Mouse (Mus musculus) Patski (cell line): ENCODE measurements around the gene Tfpt. TPM values are rescaled to one million over a fixed set of nuclear protein-coding genes. Genes with fewer than 3 reads are reported as not detected.

Experiments used
- ATAC-seq: fragments of 100-300 bp; one replicate; pipeline ENCODE4 v1.8.0; 2021
- CTCF ChIA-PET: fragments of 350-600 bp; sonication (Branson Sonifier 250); formaldehyde crosslinking; loops from one replicate; lab custom pipeline; 2022; ENCODE audit warnings: inconsistent platforms; lab: Charles Lee
- POLR2A ChIA-PET: fragments of 350-600 bp; sonication (Branson Sonifier 250); formaldehyde crosslinking; loops from one replicate; lab custom pipeline; 2022; ENCODE audit warnings: antibody characterized with exemption, inconsistent platforms; lab: Charles Lee
- DNase-seq: peaks from one replicate; pipeline ENCODE4 v3.0.0-alpha.2; 2011; ENCODE audit warnings: low read depth, low spot score
- H3K27me3 ChIP-seq: fragments of 371-371 bp; one replicate; pipeline ENCODE4 v1.5.1; 2021
- CTCF ChIP-seq: fragments of 100-300 bp; IDR thresholded peaks from one replicate; pipeline ENCODE4 v1.5.1; 2021
- in situ Hi-C: fragments of 300-500 bp; cut with MboI; formaldehyde crosslinking; loops from 3 replicates; pipeline ENCODE4 v1.11.1; 2018; ENCODE audit warnings: low pct_unique_long_range_greater_than_20kb, mixed read lengths
- polyA plus RNA-seq: library from polyadenylated mRNA; unstranded; gene quantifications from one replicate; pipeline ENCODE4 v1.2.3, GENCODE M21; 2021

Gene Tfpt
- polyA plus RNA-seq = 27.1 TPM

- ATAC-seq (peak; percentile 78), DNase-seq (peak; percentile 76)
- H3K27me3 ChIP-seq = no peaks in the 10 kb centered on the region
- ChIA-PET CTCF (no interaction called here), POLR2A (interaction anchor here (1.2 to 1.4 kb wide), 2 partner anchors 14 to 20 kb away, joined by 3 to 4 read pairs; no protein-coding TSS in a partner anchor)
- in situ Hi-C loops = no loop called here
- no peak for TF ChIP-seq CTCF
Observed at GRCm38 (mm10) chr7:3629543-3630477, at the start of gene Tfpt, which contains the start of gene Prpf31. Gene Tfpt (minus strand): TSS chr7:3629929. Gene Prpf31 (plus strand): TSS chr7:3629985.

- ATAC-seq = no peak
- ChIA-PET POLR2A (no interaction called here), CTCF (no interaction called here)
- in situ Hi-C loops = no loop called here
- DNase-seq = no peak
- TF ChIP-seq CTCF = no peak
- no peaks in the 10 kb centered on the region for H3K27me3 ChIP-seq
Observed at GRCm38 (mm10) chr7:3677342-3677741, 47.6 kb upstream of the Tfpt start, which contains the start of gene Tmc4. Gene Tmc4 (minus strand): TSS chr7:3677553.

GRCm38 (mm10) chr7:3676371-3676770 is 46.6 kb upstream of the Tfpt start:
- ChIA-PET POLR2A (no interaction called here), CTCF (no interaction called here)
- in situ Hi-C loops = no loop called here
- H3K27me3 ChIP-seq = no peaks in the 10 kb centered on the region
- no peak for TF ChIP-seq CTCF
- ATAC-seq (no peak), DNase-seq (no peak)

GRCm38 (mm10) chr7:3675228-3675548 is 45.5 kb upstream of the Tfpt start:
- H3K27me3 ChIP-seq = no peaks in the 10 kb centered on the region
- ChIA-PET CTCF (interaction anchor here (0.9 to 1.9 kb wide), 5 partner anchors 9 to 18 kb away, joined by 3 to 6 read pairs (median 4); partner anchors contain the start of gene Leng1), POLR2A (interaction anchor here (0.7 kb wide), 1 partner anchor 101 kb away, joined by 6 read pairs; no protein-coding TSS in a partner anchor)
- in situ Hi-C loops = no loop called here
- no peak for TF ChIP-seq CTCF
- DNase-seq = no peak
- ATAC-seq = no peak

- ChIA-PET POLR2A (no interaction called here), CTCF (interaction anchor here (0.9 to 1.9 kb wide), 5 partner anchors 10 to 17 kb away, joined by 3 to 6 read pairs (median 6); no protein-coding TSS in a partner anchor)
- TF ChIP-seq CTCF = peak; percentile 87
- no peaks in the 10 kb centered on the region for H3K27me3 ChIP-seq
- no peak for DNase-seq
- peak; percentile 97 for ATAC-seq
- in situ Hi-C loops = no loop called here
Observed at GRCm38 (mm10) chr7:3674507-3675227, 44.9 kb upstream of the Tfpt start.

- no peak for DNase-seq
- TF ChIP-seq CTCF = no peak
- ChIA-PET POLR2A (no interaction called here), CTCF (interaction anchor here (1.0 kb wide), 1 partner anchor 804 kb away, joined by 3 read pairs; no protein-coding TSS in a partner anchor)
- in situ Hi-C loops = no loop called here
- no peak for ATAC-seq
- no peaks in the 10 kb centered on the region for H3K27me3 ChIP-seq
Observed at GRCm38 (mm10) chr7:3666921-3667391, 37.2 kb upstream of the Tfpt start.

- CTCF ChIA-PET = interaction anchor here (1.0 to 1.1 kb wide), 2 partner anchors 10 to 22 kb away, joined by 3 read pairs; no protein-coding TSS in a partner anchor
- POLR2A ChIA-PET = interaction anchor here (0.7 kb wide), 2 partner anchors 26 to 47 kb away, joined by 3 read pairs; no protein-coding TSS in a partner anchor
- ATAC-seq (peak; percentile 99), DNase-seq (peak; percentile 97)
- no peaks in the 10 kb centered on the region for H3K27me3 ChIP-seq
- in situ Hi-C loops = no loop called here
- no peak for TF ChIP-seq CTCF
Observed at GRCm38 (mm10) chr7:3665215-3666114, 35.7 kb upstream of the Tfpt start, which contains the start of gene Leng1. Gene Leng1 (minus strand): TSS chr7:3665840.

GRCm38 (mm10) chr7:3664524-3665214 is 34.9 kb upstream of the Tfpt start:
- ATAC-seq (peak; percentile 17), DNase-seq (no peak)
- no peak for TF ChIP-seq CTCF
- H3K27me3 ChIP-seq = no peaks in the 10 kb centered on the region
- ChIA-PET CTCF (interaction anchor here (1.0 kb wide), 1 partner anchor 21 kb away, joined by 3 read pairs; no protein-coding TSS in a partner anchor), POLR2A (interaction anchor here (0.7 kb wide), 2 partner anchors 27 to 46 kb away, joined by 3 read pairs; no protein-coding TSS in a partner anchor)
- in situ Hi-C loops = no loop called here

GRCm38 (mm10) chr7:3658578-3658977 is 28.8 kb upstream of the Tfpt start:
- POLR2A ChIA-PET = interaction anchor here (1.2 to 1.6 kb wide), 3 partner anchors 12 to 35 kb away, joined by 3 to 7 read pairs (median 4); partner anchors contain the start of genes Cnot3 and Mboat7
- no peaks in the 10 kb centered on the region for H3K27me3 ChIP-seq
- CTCF ChIA-PET = interaction anchor here (0.8 to 2.2 kb wide), 3 partner anchors 9 to 17 kb away, joined by 3 to 10 read pairs (median 6); no protein-coding TSS in a partner anchor
- in situ Hi-C loops = no loop called here
- no peak for TF ChIP-seq CTCF
- ATAC-seq (no peak), DNase-seq (no peak)
